Mouse (Mus musculus) liver, adult 2 months (tissue): ENCODE data around the gene Dlgap4. TPM values are rescaled to one million over a fixed set of nuclear protein-coding genes. Genes with fewer than 3 reads are reported as not detected.

Experiments used
- DNase-seq: peaks from one replicate; pipeline ENCODE4 v3.0.0-alpha.2; 2011; ENCODE audit warnings: low read depth, low spot score; ENCODE audit errors: extremely low read depth
- H3K27ac ChIP-seq: fragments of 200-500 bp; replicated peaks from 2 replicates; pipeline ENCODE4 v1.5.1; 2012; ENCODE audit warnings: low read depth, mild to moderate bottlenecking, control low read depth, inconsistent platforms, low read length; ENCODE audit not compliant: insufficient read depth
- H3K27me3 ChIP-seq: fragments of 200-500 bp; 2 replicates; pipeline ENCODE4 v1.6.1; 2012; ENCODE audit warnings: mild to moderate bottlenecking, moderate library complexity, low read length, inconsistent platforms; ENCODE audit not compliant: control insufficient read depth, insufficient read depth
- H3K36me3 ChIP-seq: fragments of 200-500 bp; 2 replicates; pipeline ENCODE4 v1.6.1; 2012; ENCODE audit warnings: low read length, inconsistent platforms; ENCODE audit not compliant: control insufficient read depth, insufficient read depth
- H3K4me1 ChIP-seq: fragments of 200-500 bp; 2 replicates; pipeline ENCODE4 v1.6.1; 2011; ENCODE audit warnings: low read length; ENCODE audit not compliant: control insufficient read depth, insufficient read depth
- H3K4me3 ChIP-seq: fragments of 200-500 bp; 2 replicates; pipeline ENCODE4 v1.5.1; 2011; ENCODE audit warnings: low read depth, mild to moderate bottlenecking, control low read depth, low read length, moderate library complexity; ENCODE audit not compliant: insufficient read depth
- H3K79me2 ChIP-seq: fragments of 200-500 bp; 2 replicates; pipeline ENCODE4 v1.6.1; 2012; ENCODE audit warnings: inconsistent platforms, mild to moderate bottlenecking, low read length, moderate library complexity; ENCODE audit not compliant: control insufficient read depth, insufficient read depth
- H3K9ac ChIP-seq: fragments of 200-500 bp; 2 replicates; pipeline ENCODE4 v1.6.1; 2012; ENCODE audit warnings: low read depth, mild to moderate bottlenecking, control low read depth, inconsistent platforms, low read length
- CTCF ChIP-seq: fragments of 200-500 bp; IDR thresholded peaks from 2 replicates; pipeline ENCODE4 v1.5.1; 2011; ENCODE audit warnings: low read depth, low read length, control low read depth
- POLR2A ChIP-seq: fragments of 200-500 bp; IDR thresholded peaks from 2 replicates; pipeline ENCODE4 v1.6.1; 2011; ENCODE audit warnings: low read length, control low read depth; ENCODE audit not compliant: insufficient read depth; ENCODE audit errors: extremely low read depth
- WGBS: fragments of 180-500 bp; shearing (Covaris S2); methylation state at CpG from one replicate; pipeline ENCODE4 v1.1.7; 2018; 5-methylcytosine and 5-hydroxymethylcytosine counted together
- polyA plus RNA-seq: library from polyadenylated mRNA; depleted of rRNA; stranded (reverse); fragments of >200 nt; gene quantifications from 2 replicates; pipeline ENCODE4 v1.2.3, GENCODE M21; 2012
- total RNA-seq: library from RNA; depleted of rRNA; stranded (reverse); fragments of >200 nt; gene quantifications from 2 replicates; pipeline ENCODE4 v1.2.3, GENCODE M21; 2014

Gene Dlgap4
- total and polyA plus RNA-seq, 2 experiments, result 3.2 to 22.8 TPM

DNA sequence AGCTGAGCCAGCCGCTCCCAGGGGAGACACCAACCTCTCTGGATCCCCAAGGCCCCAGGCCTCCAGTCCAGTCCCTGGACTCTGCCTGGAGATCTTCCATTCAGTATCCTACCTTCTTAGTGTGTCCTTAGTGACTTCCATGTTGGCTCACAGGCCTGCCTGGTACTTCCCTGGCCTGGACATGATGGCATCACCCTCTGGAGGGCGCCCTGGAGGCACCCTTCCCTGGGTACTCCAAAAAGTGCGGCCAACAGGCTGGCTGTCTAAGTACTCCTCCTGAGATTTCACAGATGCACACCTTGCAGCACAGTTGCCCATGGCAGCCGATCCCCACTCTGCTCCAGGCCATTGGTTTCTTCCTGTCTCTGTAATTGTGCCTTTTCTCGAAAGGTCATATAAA is 42.1 kb downstream of the Dlgap4 start:
- Histone ChIP-seq H3K27ac (no peak overlapping the region), H3K4me1 (no peaks in the 10 kb centered on the region), H3K27me3 (no peaks in the 10 kb centered on the region), H3K36me3 (no peaks in the 10 kb centered on the region), H3K79me2 (no peaks in the 10 kb centered on the region), H3K9ac (no peak overlapping the region), H3K4me3 (no peak overlapping the region)
- no peak for TF ChIP-seq CTCF
- DNase-seq, result no peak
- 60% methylated on average over 5 of the region's 5 CpGs for WGBS

DNA sequence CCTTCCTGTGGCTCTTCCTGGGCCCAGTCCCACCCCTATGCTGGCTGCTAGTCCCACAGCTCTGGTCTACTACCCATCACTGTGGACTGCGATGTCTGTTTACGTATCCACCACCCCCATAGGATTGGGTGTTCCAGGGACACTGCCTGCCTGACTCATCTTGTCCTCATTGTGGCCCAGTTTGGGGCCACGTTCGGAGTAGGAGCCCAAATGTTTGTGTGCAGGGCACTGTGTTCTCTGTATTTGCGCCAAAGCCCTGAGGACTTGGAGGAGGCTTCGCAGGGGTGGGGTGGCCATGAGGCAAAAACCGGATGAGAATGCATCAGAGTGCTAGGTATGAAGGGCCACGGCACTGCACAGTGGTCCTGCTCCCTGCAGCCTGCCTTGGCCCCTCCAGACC is 44.0 kb downstream of the Dlgap4 start:
- no peak for TF ChIP-seq CTCF
- TF ChIP-seq POLR2A, result no peak
- no peak for DNase-seq
- Histone ChIP-seq H3K27me3 (no peaks in the 10 kb centered on the region), H3K36me3 (no peaks in the 10 kb centered on the region), H3K79me2 (no peaks in the 10 kb centered on the region), H3K4me1 (no peaks in the 10 kb centered on the region), H3K4me3 (no peak overlapping the region), H3K27ac (no peak overlapping the region), H3K9ac (no peak overlapping the region)
- 78% methylated on average over 8 of the region's 8 CpGs for WGBS

DNA sequence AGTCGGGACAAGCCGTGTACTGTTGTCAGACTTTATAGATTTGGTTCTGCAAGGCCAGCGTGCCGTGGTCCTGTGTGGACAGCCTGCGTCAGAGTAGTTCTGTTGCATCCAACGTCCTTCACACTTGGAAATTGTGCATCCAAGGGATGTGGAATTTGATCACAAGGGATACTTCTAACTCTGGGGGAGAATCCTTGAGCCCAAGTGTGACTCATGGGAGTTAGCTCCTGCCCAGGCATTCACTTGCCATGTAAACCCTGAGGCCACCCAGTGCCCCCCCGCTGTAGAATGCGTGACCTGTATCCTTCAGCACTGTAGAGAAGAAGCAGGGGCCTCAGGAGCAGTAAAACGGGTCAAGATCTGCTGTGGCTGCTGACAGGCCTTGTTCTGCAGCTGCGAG is 44.7 kb downstream of the Dlgap4 start:
- Histone ChIP-seq H3K4me3 (no peak overlapping the region), H3K79me2 (no peaks in the 10 kb centered on the region), H3K27ac (no peak overlapping the region), H3K9ac (no peak overlapping the region), H3K4me1 (no peaks in the 10 kb centered on the region), H3K36me3 (no peaks in the 10 kb centered on the region), H3K27me3 (no peaks in the 10 kb centered on the region)
- WGBS, result 81% methylated on average over 10 of the region's 10 CpGs
- DNase-seq, result no peak
- no peak for TF ChIP-seq POLR2A
- TF ChIP-seq CTCF, result no peak

DNA sequence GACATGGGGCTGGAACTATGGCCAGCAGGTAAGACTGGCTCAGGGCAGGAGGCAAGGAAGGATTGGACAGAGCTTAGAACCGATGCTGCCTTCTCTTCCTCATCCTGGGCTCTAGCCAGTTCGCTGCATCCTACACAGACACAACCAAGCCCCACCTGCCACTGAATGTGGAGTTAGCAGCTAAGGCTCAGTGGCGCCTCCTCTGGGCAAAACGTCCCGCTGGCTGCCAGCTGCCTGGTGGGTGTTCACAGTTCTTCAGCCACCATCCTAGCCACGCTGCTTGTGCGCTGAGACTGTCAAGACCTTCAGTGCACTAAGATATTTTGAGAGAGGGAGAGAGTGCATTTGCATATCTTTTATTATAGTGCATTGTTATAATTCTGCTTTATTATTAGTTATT is 45.2 kb downstream of the Dlgap4 start:
- DNase-seq, result no peak
- Histone ChIP-seq H3K4me1 (no peaks in the 10 kb centered on the region), H3K9ac (no peak overlapping the region), H3K27me3 (no peaks in the 10 kb centered on the region), H3K79me2 (no peaks in the 10 kb centered on the region), H3K27ac (no peak overlapping the region), H3K4me3 (no peak overlapping the region), H3K36me3 (no peaks in the 10 kb centered on the region)
- TF ChIP-seq CTCF (peak; percentile 17; the same call in 1 of the 2 replicates), POLR2A (no peak)
- WGBS, result 61% methylated on average over 7 of the region's 7 CpGs

DNA sequence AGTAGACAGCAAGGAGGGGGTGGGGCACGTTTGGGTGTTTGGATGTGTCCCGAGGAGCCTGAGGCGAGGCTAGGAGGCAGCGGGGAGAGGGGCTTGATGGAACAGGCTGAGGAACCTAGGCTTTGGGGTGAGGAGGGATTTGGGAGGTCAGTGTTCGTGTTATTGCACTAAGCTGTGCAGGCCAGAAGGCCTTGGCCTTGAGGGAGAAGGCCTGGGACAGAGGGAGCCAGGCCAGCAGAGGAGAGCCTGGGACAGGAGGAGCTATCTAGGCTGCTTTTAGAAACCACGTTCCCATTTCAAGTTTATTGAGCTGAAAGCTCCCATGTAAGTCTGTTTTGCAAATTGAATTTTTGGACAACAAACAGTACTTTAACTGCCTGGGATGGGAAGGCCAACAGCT is 46.5 kb downstream of the Dlgap4 start:
- no peaks in the 10 kb centered on the region for H3K79me2 ChIP-seq
- no peaks in the 10 kb centered on the region for H3K36me3 ChIP-seq
- TF ChIP-seq POLR2A (no peak), CTCF (no peak)
- H3K27me3 ChIP-seq, result no peaks in the 10 kb centered on the region
- no peaks in the 10 kb centered on the region for H3K4me1 ChIP-seq
- no peak overlapping the region for H3K9ac ChIP-seq
- no peak for DNase-seq
- WGBS, result 69% methylated on average over 6 of the region's 6 CpGs
- H3K4me3 ChIP-seq, result no peak overlapping the region
- no peak overlapping the region for H3K27ac ChIP-seq

DNA sequence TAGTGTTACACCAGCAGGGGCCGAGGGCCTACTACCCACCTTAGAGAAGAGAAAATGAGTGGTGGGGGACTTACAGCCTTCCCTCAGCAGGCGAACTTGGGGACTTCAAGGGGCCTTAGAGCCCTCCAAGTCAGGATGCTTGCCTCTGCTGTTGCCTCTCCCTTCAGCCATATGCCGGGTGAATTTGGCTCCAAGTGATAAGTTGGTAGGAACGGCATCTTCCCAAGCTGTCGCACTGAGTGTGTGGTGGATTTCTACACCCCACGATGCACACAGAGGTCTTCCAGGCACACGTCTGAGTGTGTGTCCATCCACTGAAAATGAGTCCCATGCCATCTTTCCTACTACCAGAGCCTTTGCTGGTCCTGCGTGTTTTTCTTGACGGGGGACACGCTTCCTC is 49.7 kb downstream of the Dlgap4 start:
- H3K9ac ChIP-seq, result no peak overlapping the region
- no peaks in the 10 kb centered on the region for H3K27me3 ChIP-seq
- no peak for DNase-seq
- H3K4me3 ChIP-seq, result no peak overlapping the region
- no peaks in the 10 kb centered on the region for H3K79me2 ChIP-seq
- no peak overlapping the region for H3K27ac ChIP-seq
- 74% methylated on average over 10 of the region's 10 CpGs for WGBS
- TF ChIP-seq POLR2A (no peak), CTCF (no peak)
- no peaks in the 10 kb centered on the region for H3K36me3 ChIP-seq
- no peaks in the 10 kb centered on the region for H3K4me1 ChIP-seq
